In the genomic region with DNA sequence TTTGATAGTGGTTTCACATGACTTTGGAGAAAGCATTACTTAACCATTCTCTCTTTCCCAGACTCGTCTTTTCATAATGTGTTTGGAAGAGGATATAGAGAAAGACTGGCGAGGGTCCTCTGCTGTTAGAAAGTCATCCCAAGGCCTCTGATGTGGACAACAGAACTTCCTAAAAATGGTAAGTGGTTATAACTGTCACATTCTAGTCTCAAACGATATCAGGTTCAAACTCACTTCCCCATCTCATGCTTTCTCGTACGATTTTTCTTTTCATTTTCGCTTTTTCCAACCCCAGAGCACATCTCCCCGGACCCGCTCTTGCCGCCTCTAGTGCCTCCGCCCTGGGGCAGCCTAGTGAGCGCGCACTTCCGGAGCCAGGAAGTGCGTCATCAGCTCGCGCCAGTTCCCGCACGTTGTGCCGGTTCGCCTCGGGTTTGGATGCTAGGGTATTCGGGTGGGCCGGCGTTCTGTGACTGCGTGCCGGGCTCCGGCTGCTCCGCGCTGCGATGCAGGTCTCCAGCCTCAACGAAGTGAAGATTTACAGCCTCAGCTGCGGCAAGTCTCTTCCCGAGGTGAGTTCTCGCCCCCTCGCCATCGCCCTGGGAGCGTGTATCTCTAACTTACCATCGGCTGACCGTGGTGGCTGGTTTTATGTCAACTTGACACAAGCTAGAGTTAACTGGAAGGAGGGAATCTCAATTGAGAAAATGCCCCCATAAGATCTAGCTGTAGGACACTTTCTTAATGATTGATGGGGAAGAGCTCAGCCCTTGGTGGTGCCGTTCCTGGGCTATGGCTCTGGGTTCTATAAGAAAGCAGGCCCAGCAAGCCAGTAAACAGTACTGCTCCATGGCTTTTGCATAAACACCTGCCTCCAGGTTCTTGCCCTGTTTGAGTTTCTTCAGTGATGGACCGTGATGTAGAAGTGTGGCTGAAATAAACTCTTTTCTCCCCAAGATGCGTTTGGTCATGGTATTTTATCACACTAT, we compare ENCODE assay signal across 8 mouse cellular contexts. TPM values are rescaled to one million over a fixed set of nuclear protein-coding genes. Genes with fewer than 3 reads are reported as not detected.
A peak's percentile ranks its signal among the peaks of the same experiment; 100 is the strongest.
DNase-seq lines count a peak whose midpoint lies in the region; ATAC-seq and TF ChIP-seq lines count a peak whose summit lies in the region.

TSS of gene Nol10 (plus strand) at position 411 of the 989 bp plus-strand sequence.

- peaks cover 0 to 3% of the 10 kb centered on the region in 2 experiments; a peak in 2 of 4 replicates for H3K4me1 ChIP-seq in ES-E14 (ENCODE audit: control insufficient read depth in 2 of 2, insufficient read depth in 2 of 2, low read length in 2 of 2, poor library complexity in 1 of 2)
- peaks cover 14% of the 10 kb centered on the region for H3K4me1 ChIP-seq in forebrain, embryonic 16.5 days (replicated peaks; ENCODE audit: control insufficient read depth, insufficient read depth, low read length)
- peaks cover 15% of the 10 kb centered on the region for H3K4me1 ChIP-seq in lung, embryonic 15.5 days

- H3K9me3 ChIP-seq in ES-E14 (ENCODE audit: control insufficient read depth, insufficient read depth, low read depth, low read length): no peaks in the 10 kb centered on the region
- no peaks in the 10 kb centered on the region for H3K9me3 ChIP-seq in forebrain, embryonic 16.5 days (ENCODE audit: control insufficient read depth, low read length)
- no peaks in the 10 kb centered on the region for H3K9me3 ChIP-seq in lung, embryonic 15.5 days

- peak within 1 kb of the TSS; percentile 98 for H3K4me2 ChIP-seq in forebrain, embryonic 16.5 days (ENCODE audit: low read length)
- H3K4me2 ChIP-seq in lung, embryonic 15.5 days: peak within 1 kb of the TSS; percentile 88

- peak; percentile 82 for DNase-seq in ES-E14 (ENCODE audit: low read depth, low spot score)
- peak; percentile 87 for DNase-seq in cerebellum, adult 11-12 months
- peak; percentile 90 for DNase-seq in heart, postnatal 4 days
- DNase-seq in layer of hippocampus, adult 8-10 months (ENCODE audit: low spot score in 2 of 2): peak; percentile 82 to 90
- peak; percentile 73 for DNase-seq in ovary, adult 18-20 months (ENCODE audit: low spot score)
- peak; percentile 92 for DNase-seq in thymus, postnatal 0 days (ENCODE audit: low spot score)

- H3K27ac ChIP-seq in ES-E14 (ENCODE audit: insufficient read depth, low read depth, low read length, poor library complexity, severe bottlenecking): no peak within 1 kb of the TSS; the same call in 1 of the 2 replicates
- peak within 1 kb of the TSS; percentile 37; the same call in 1 of the 2 replicates for H3K27ac ChIP-seq in forebrain, embryonic 16.5 days (ENCODE audit: low read length)
- H3K27ac ChIP-seq in lung, embryonic 15.5 days: 0 out of 2 replicates have a peak within 1 kb of the TSS, but pooled peaks have one; percentile 2

- peak; percentile 98 for ATAC-seq in forebrain, embryonic 16.5 days
- peak; percentile 96 for ATAC-seq in lung, embryonic 15.5 days (ENCODE audit: borderline replicate concordance, extremely low read depth, low FRiP score, low TSS enrichment)

- peaks cover 7% of the 10 kb centered on the region for H3K36me3 ChIP-seq in ES-E14 (ENCODE audit: control insufficient read depth, insufficient read depth, low read length, poor library complexity, severe bottlenecking)
- peaks cover 4% of the 10 kb centered on the region; the same call in 1 of the 2 replicates for H3K36me3 ChIP-seq in forebrain, embryonic 16.5 days (ENCODE audit: control insufficient read depth, insufficient read depth)
- peaks cover 25% of the 10 kb centered on the region for H3K36me3 ChIP-seq in lung, embryonic 15.5 days

- under 1% methylated on average over 42 of the region's 42 CpGs for WGBS in forebrain, embryonic 16.5 days
- WGBS in lung, embryonic 15.5 days: under 1% methylated on average over 42 of the region's 42 CpGs

- peak within 1 kb of the TSS; percentile 97 for H3K9ac ChIP-seq in ES-E14 (ENCODE audit: insufficient read depth, low read depth, low read length, poor library complexity, severe bottlenecking)
- peak within 1 kb of the TSS; percentile 72 for H3K9ac ChIP-seq in forebrain, embryonic 16.5 days (replicated peaks; ENCODE audit: low read depth, low read length)
- H3K9ac ChIP-seq in lung, embryonic 15.5 days: peak within 1 kb of the TSS; percentile 59

- peak within 1 kb of the TSS; percentile 82 to 90 for H3K4me3 ChIP-seq in ES-E14 (ENCODE audit: insufficient read depth in 1 of 2, low read depth in 1 of 2, low read length in 2 of 2, poor library complexity in 1 of 2, severe bottlenecking in 1 of 2)
- H3K4me3 ChIP-seq in forebrain, embryonic 16.5 days (replicated peaks; ENCODE audit: low read length): peak within 1 kb of the TSS; percentile 84
- H3K4me3 ChIP-seq in lung, embryonic 15.5 days: peak within 1 kb of the TSS; percentile 67

- no peaks in the 10 kb centered on the region for H3K27me3 ChIP-seq in forebrain, embryonic 16.5 days (replicated peaks; ENCODE audit: control insufficient read depth, insufficient read depth, low read length)
- H3K27me3 ChIP-seq in lung, embryonic 15.5 days: no peaks in the 10 kb centered on the region

- in situ Hi-C loops in ES-E14 (cut with MboI; ENCODE audit: low sequenced_read_pairs in 2 of 2, unreplicated experiment in 2 of 2): no loop called here

TF ChIP-seq in ES-E14, 5 proteins besides CTCF, POLR2A, EP300 and RAD21:
- no peak for TF ChIP-seq ZNF384 (IDR thresholded peaks at IDR 0.05; ENCODE audit: low read depth, low read length)
- peak; percentile 77 for TF ChIP-seq HCFC1 (IDR thresholded peaks at IDR 0.05; ENCODE audit: borderline replicate concordance, insufficient read depth, low read length)
- peak; percentile 69; the same call in 1 of the 2 replicates for TF ChIP-seq CHD2 (IDR thresholded peaks at IDR 0.05; ENCODE audit: low read depth, low read length)

RNA-seq across cellular contexts. Expression of gene Nol10, which starts in this region (rescaled TPM):
- 14.6 and 22.3 TPM in 2 replicates for total RNA-seq in ES-E14 (2012; rRNA removed)
- polyA plus RNA-seq in forebrain, embryonic 16.5 days (2015; fragmentation: Nextera tagmentation; extraction: Ambion mirVana): 23.5 and 26.3 TPM in 2 replicates
- 10 to 100 TPM; 10.4 to 11.3 TPM for total RNA-seq in heart, postnatal 4 days (2021)
- total RNA-seq in layer of hippocampus, adult 8-10 months (2022): 10 to 100 TPM; 18.7 to 22.4 (median 19.9) TPM
- 25.1 TPM in 2 replicates for polyA plus RNA-seq in lung, embryonic 15.5 days (2015; fragmentation: Nextera tagmentation; extraction: Ambion mirVana)
- 19.7 and 21.3 TPM in 2 replicates for polyA plus RNA-seq in thymus, postnatal 0 days (2015; fragmentation: Nextera tagmentation; extraction: Ambion mirVana)
